Mouse (Mus musculus) adrenal gland, postnatal 36 days (tissue): Measurements from ENCODE around the gene Unkl. TPM values are rescaled to one million over a fixed set of nuclear protein-coding genes. Genes with fewer than 3 reads are reported as not detected.

Experiments
- DNase-seq, 2 experiments: peaks; one replicate each; pipeline ENCODE4 v3.0.0; 2021; ENCODE audit warnings: mixed read lengths in 1 of 2
- long read RNA-seq, 2 experiments: library from polyadenylated mRNA; stranded (forward); transcript quantifications; one replicate each; pipeline ENCODE4 v2.0.0; 2021; ENCODE audit warnings: borderline sequencing depth in 2 of 2
- total RNA-seq, 2 experiments: library from RNA; stranded (reverse); gene quantifications; 2 replicates each; pipeline ENCODE4 v1.2.3; 2021

Unkl gene
- total RNA-seq: 10 to 100 TPM; 16.5 to 17.6 TPM
- long read RNA-seq, experiment 1, full-length matches to known transcripts: 2 of 6 reads
- long read RNA-seq, experiment 1, partial matches to known transcripts: 1 of 6 reads
- long read RNA-seq, experiment 1, other reads (novel, unspliced or antisense): 3 of 6 reads
- long read RNA-seq, experiment 2, partial matches to known transcripts: 0 of 5 reads
- long read RNA-seq, experiment 2, other reads (novel, unspliced or antisense): 3 of 5 reads

DNA sequence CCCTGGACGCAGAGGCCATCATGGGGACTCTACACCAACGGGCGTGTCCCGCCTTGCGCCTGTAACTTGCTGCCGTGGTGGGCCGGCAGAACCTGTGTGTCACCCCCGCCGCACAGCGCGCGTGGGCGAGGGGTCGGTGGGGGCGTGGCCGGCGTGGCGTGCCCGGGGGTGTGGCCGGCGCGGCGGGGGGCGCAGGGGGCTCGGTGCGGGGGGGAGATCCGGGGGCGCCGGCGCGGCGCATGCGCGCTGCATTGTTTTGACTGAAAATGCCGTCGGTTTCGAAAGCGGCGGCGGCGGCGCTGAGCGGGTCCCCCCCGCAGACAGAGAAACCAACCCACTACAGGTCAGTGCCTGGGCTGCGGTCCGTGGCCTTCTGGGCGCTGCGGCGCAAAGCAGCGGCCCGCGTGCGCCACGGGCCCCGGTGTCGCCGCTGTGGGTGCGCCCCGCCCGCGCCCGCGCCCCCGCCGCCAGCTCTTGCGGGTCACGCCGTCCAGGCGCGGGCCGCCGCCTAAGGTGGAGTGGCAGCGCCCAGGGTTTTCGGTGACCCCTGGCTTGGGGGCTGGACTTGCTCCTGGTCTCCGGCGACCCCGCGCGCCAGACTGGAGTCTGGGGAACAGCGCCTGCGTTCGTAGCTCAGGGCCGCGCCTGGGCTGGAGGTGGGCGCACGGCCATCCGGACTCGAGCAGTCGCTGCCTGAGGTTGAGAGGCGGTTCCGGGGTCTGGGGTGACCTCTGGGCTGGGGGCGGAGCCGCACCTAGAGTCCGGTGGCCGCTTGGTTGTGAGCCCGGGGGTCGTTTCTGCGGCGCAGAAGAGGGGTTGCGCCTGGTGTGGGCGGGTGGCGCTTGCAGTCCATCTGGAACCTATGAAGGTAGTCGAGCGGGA, at the start of gene Unkl:
Gene Unkl, plus strand, starts transcription at position 248 of the 882 bp plus-strand sequence.
- DNase-seq: peak; percentile 86 to 91

DNA sequence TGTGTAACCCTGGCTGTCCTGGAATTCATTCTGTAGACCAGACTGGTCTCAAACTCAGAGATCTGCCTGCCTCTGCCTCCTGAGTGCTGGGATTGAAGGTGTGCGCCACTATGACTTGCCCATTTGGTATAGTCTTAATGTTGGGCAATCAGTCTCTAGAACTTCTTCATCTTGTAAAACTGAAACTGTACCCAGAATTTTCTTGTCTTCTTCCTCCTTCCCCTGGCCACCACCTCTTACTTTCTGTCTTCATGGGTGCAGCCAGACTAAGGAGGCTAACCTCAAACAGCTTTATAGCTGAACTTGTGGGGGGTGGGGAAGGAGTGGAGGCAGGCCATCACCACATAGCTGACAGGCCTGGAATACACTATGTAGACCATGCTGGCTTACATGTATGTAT, 49.4 kb upstream of the Unkl start:
- no peak for DNase-seq

DNA sequence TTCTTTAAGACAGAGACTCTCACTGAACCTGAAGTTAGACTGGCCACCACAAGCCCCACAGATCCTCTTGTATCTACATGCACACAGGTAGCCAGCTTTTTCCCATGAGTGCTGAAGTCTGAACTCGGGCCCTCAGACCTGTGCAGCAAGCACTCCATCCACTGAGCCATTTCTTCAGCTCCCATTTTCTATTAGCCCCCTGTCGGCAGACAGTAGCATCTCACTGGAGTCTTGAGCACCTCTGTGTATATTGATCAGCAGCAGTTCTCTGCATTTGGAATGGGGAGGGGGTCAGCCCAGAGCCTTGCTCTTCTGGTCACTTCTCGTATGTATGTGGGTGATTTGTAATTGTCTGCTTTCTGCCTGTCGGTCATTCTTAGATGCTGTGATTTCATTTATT, 48.2 kb upstream of the Unkl start:
- no peak for DNase-seq

DNA sequence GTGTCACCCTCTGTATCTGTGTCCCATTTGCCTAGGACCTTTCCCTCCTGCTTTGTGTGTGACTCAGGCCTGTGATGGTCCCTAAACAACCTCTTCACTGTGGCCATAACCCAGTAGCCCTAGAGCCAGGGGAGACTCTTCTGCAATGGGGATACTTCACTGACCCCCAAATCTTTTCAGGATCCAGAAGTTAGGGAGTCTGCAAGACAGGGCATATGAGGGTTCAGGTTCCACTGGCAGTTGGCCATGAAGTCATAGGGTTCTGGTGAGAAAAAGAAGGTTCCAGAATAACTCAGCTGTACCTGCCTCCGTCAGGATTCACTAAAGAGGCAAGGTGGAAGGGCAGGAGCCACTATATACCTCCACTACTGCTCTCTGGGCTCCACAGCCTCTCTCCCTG, 26.0 kb upstream of the Unkl start, which contains the start of gene Ccdc154:
Gene Ccdc154, plus strand, starts transcription at position 301 of the 400 bp plus-strand sequence.
- DNase-seq: no peak

DNA sequence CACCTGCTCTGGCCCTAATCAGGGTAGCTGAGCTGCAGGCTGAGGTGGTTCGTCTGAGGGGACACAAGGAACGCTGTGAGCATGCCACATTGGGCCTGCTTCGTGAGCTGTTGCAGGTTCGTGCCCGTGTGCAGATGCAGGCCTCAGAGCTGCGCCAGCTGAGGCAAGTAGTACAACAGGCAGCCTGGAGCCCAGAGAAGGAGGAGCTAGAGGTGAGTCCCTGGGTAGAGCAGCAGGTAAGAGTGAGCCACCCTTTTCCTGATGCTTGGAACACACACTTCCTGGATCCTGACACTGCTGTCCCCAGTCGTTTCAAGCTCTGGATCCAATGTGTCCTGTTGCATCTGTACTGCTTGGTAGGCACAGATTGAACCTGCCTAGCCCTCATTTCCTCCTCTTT, 24.8 kb upstream of the Unkl start:
- no peak for DNase-seq

DNA sequence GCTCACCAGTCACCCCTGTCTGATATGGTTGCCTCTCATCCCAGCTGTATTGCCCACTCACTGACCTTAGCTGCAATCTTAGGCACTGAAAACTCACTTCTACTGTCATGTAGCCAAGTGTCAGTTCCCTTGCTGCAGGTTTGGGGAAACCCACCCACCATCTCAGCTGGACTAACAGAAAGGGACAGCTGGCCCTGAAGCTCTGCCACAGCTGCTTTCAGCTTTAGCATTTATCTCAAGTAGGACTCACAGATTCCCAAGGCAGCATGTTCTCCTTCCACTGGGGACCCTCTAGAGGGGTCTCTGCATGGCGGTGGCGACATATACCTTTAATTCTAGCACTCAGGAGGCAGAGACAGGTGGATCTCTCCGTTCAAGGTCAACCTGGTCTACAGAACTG, 23.4 kb upstream of the Unkl start:
- DNase-seq: no peak

DNA sequence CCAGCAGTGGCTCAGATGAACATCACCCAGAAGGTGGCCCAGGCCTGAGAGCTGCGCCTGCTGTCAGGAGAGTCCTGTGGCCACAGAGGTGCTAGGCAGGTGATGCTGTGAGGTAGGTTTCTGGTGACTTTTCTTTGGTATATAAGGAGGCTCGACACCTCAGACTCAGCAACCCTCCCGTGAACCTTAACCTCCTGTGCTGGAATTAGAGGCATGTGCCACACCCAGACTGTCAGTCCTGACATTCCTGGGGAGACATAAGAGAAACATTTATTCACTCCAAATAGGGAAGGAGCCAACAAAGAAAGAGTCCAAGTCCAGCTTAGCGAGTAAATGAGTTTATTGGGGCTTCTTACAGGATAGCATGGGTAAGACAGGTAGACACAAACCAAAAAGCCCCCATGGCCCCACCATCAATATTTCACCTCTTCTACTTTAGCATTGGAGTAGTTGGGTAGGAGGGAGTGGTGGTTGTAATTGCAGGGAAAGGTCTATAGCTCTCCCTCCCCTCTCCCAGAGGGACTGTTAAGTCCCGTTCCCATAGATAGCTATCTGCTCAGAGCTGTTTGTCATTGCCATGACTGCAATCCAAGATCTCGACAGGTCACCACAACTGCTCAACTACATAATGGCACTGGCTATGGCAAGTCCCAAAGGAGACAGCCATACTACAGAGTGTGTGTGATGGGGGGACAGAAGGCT, 22.1 kb upstream of the Unkl start:
- no peak for DNase-seq

DNA sequence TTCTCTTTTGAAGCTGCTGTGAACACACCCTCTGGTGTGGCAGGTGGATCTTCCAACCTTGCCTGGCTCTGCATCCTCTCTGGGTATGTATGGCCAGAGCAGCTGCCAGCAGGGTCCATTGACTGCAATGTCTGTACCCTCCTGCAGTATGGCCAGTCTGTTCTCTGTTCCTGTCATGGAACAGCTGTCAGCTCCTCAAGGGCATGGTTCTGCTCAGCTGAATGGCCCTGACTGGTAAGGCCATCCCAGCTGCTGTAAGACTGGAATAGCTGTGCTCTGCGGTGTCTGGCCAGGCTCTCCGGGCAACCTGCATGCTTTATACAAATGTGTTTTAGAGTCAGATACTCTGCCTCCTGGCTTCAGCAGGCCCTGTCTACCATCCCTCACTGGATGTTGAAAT, 18.5 kb upstream of the Unkl start:
- no peak for DNase-seq

DNA sequence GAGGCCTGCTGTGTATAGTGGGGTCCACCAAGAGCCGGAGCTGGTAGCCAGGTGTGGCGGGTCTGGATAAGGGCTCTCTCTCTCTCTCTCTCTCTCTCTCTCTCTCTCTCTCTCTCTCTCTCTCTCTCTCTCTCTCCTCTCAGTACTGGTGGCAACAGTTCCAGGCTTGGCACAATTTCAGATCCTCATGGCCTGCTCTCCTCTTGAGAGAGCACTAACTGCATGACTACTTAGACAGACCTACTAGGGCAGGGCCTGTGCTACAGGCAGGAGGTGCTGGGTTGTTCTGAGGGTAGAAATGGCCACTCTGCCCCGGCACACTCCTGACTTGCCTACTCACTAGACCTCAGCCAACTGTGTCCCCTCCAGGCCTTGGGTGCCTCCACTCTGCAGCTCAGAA, 15.6 kb upstream of the Unkl start:
- no peak for DNase-seq

DNA sequence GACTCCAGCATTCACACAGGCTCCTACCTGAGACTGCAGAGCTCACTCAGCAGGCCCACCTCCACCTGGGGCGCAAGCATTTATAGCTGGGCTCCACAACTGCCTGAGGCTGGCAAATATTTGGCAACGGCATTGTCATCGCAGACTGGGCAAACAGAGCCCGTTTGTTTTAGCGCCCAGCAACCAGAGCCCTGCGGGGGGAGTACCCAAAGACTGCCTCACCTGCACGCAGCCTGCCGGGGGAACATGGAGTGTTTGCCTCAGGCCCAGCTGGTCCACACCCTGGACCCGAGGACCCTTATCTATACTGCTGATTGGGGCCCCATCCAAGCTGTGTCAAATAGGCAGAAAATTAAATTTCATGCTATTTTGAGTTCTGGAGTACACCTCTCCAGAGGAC, 12.8 kb upstream of the Unkl start, which contains the start of gene Gm38655:
Gene Gm38655, minus strand, starts transcription at position 61 of the 400 bp plus-strand sequence.
- no peak for DNase-seq

DNA sequence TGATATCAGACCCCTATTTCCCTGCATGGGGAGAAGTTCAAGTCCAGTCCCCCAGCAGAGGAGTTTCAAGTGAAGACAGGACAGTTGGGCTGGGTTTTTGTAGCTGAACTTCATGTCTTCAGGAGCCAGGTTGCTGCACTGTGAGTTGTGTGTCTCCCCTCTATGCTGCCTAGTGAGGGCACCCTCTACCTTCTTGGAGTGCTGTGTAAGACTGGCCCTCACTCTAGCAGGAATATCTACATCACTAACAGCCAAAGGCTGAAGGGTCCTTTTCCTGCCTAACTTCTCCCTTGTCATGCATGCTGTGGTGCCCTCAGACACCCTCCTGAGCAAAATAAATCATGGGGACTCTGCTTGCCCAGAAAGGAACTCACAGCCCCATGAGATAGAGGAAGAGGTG, 5.0 kb upstream of the Unkl start:
- DNase-seq: no peak

DNA sequence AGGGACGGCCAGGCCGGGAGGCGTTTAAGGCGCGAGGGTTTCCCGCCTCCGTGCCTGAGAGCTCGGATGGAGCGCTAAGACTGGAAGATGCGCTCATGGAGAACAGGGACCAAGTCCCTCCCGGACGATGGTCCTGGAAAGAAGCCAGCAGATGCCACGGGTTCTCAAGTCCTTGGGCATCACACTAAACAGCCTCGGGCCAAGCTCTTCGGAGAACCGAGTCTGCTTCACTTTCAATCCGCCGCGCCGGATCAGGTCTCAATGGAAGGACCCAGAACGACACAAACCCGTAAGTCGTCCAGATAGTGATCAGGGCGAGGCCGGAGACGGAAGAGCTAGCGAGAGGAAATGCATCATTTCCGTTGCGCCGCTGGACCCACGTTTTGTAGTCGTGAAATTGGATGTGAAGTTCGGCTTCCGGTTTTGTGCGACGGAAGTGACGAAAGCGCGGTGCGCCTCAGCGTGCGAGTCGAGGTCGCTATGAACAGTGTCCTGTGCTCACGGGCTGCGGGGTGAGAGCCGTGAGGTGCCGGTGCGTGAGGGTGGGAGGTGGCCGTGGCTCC, 4.0 kb upstream of the Unkl start, which contains the start of gene BC003965:
Gene BC003965, plus strand, starts transcription at position 426 of the 563 bp plus-strand sequence.
- peak; percentile 97 to 98 for DNase-seq

DNA sequence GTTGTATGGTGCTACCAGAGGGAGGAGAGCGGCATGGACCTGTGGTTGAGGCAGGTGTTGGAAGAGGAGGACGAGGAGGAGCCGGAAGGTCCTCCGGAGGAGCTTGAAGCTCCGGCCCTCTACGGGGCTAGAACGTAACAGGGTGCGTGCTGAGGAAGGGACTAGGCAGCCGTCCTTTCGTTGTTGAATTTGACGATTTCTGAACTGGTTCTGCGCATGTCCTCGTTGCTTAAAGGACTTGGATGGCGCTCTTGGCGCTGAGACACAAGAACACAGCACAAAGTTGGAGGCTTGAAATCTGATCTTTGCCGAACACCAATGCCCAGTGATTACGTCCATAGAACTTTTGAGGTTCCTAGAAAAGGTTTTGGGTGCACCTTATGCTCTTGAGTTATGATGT, 3.2 kb upstream of the Unkl start:
- DNase-seq: no peak

DNA sequence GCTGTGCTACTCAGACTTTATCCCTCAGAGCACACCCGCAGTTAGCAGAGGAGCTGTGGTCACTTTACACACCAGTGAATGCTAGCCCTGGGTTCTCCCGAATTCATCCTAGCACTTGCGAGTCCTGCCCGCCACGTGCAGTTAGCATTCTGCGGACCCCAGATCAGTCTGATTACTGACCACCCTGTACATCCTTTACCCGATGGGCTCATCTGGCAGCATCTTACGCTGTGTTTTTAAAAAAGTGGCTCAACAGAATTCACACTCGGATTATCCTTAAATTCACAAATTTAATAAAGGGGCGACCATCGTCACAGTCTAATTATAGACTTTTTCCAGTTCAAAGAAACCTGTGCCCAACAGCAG, 430 bp upstream of the Unkl start:
- DNase-seq: no peak

DNA sequence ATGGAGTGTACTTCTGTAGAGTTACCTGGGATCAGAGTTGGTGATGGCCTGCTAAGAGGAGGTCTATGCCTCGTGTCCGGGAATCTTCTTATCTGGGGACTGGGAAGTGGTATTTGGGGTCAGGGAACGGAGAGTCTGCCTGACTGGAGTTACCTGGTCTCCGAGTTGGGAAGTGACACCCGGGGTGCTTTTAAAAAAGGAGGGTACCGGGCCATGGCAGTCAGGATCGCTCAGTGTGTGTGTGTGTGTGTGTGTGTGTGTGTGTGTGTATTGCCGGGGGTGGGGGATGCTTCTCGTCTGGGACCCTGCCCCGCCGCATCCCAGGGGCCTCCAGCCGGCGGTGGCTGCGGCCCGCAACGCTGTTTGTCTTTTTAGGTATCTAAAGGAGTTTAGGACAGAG, 894 bp downstream of the Unkl start:
- no peak for DNase-seq

DNA sequence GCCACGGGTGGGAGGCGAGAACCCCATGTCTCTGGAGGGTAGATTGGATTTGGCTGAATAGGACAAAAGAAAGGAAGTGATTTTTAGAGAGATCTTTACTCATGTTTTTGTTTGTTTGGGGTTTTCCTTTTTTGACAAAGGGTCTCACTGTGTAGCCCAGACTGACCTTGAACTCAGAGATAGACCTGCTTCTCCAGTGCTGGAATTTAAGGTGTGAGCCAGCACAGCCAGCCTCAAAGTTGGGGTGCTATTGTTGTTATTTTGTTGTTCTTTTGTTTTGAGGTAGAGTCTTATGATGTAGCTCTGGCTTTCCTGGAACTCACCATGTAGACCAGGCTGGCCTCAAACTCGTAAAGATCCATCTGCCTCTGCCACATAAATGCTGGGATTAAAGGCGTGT, 14.2 kb downstream of the Unkl start:
- no peak for DNase-seq

DNA sequence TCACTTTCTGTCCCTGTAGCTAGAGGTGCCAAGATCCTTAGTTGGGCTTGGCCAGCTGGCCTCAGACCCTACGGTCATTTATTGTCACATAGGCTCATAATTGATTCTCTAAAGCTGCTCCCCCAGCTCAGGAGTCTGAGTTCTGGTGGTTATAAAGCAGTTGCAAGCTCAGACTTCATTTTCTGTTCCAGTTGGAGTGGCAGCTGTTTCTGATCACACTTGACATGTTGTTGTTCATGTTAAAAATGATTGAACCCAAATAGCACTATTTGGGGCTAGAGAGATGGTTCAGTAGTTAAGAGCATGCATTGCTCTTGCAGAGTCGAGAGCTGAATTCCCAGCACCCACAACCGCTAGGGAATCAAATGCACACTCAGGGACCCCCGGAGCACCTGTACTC, 21.8 kb downstream of the Unkl start:
- no peak for DNase-seq

DNA sequence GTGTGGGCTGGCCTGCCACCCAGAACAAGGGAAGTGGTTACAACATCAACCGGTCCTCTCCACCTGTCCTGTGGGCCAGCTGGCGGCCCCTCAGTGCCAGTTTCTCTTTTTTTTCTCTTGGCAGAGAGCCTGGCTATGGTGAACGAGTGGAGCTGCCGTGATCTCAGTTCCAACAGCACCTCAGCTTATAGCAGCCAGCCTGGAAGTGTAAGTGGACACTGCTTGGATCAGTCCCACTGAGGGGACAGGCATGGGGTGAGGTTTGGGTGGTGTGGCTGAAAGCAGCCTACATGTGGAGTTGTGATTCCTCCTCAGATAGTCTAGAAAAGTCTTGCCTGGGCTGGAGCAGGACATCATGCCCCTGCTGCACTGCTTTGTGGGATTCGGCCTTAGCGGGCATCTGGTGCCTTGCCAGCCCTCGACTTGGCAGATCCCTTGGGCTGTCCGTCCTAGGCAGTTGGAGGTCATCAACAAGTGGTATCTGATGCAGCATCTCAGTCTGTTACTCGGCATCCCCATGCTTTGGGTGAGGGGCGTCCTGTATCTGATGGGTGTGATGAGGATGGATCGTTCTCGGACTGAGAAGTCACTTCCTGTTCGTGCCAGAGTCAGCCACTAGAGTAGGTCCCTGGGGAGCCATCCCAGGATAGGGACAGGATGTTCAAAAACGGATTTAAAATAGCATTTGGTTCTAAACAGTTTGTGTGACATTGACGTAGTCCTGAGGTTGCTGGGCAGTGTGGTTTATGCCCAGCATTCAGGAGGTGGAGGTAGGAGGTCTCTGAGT, 22.7 kb downstream of the Unkl start:
- peak in 1 of 2 experiments; percentile 40 for DNase-seq

DNA sequence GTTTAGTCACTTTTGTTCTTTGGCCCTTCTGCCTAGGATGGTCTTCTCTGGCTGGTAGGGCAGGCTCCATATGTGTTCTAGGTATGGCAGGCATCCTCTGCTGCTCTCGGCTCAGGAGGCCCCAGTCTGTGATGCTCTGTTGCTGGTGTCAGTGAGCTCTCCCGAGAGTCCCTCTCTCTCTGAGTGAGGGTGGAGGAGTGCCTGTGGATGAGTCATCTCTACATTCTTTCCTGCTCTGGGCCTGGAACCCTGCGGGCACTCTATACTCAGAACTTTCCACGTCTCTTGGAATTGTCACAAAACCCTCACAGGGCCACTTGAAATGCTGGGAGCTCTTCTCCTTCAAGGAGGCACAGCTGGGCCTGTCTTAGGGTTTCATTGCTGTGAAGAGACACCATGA, 23.5 kb downstream of the Unkl start:
- peak in 1 of 2 experiments; percentile 18 for DNase-seq

DNA sequence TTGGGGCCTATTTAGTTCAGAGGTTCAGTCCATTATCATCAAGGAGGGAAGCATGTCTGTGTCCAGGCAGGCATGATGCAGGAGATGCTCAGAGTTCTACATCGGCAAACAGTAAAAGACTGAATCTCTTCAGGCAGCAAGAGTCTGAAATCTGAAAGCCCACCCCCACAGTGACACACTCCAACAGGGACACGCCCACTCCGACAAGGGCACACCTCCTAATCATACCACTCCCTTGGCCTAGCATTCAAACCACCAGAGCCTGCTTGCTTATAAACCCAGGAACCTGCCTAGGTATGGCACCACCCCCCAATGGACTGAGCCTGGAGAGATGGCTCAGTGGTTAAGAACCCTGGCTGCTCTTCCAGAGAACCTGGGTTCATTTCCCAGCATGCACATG, 27.2 kb downstream of the Unkl start:
- DNase-seq: no peak

DNA sequence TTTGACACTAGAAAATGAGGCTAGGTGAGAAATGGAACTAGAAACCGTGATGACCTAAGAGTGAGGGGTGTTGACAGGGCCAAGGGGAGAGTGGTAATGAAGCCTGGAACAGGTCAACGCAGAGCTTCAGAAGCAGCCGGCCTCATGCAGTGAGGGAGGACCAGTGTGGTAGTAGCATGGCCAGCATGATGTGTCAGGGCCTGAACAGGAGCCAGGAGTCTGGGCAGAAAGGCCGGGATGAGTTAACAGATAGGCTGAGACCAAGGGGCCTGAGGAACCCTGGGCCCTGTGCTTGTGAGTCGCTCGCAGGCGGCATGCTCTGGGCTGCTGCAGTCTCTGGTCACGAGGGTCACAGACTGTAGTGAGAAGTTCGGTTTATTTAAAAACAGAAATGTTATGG, 30.8 kb downstream of the Unkl start:
- peak in 1 of 2 experiments; percentile 31 for DNase-seq
